In the genomic region with DNA sequence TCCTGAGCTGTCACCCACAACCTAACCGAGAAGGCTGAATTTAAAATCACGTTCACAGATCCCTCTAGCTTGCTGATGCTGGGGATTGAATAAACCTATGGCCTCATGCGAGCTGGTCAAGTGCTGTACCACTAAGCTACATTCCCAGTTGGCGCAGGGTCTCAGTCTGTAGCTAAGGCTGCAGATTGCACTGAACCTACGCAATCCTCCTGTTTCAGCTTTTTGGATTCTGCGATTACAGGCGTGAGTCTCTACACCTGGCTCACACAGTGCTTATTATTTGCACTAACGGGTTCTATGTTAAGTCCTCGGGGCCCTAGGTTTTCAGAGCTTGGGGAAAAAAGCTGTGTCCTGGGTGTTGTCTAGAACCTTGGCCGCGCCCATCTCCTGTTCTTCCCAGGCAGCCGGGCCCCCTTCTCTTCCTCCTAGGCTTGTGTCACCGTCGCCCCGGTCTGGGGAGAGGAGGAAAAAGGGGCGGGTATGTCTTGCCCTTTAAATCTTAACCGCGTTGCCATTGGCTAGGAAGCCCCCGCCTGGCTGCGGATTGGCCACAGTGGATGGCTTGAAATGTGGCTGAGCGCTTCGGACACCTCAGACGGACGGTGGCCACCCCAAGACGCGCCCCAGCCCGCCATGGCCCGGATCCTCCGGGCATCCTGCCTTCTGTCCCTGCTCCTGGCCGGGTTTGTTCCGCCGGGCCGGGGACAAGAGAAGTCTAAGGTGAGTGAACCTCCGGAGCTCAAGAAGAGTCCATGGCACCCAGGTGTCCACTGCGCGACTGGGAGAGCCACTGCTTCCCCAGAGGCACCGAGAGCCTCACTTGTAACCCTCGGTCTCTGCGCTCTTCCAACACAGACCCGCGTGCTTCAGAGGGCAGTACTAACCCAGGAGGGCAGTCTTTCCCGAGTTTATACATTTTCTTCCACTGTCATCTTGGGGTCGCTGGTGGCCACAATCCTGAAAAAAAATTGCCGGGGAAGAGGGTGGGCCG, we compare ENCODE assay signal across 8 mouse cellular contexts. TPM values are rescaled to one million over a fixed set of nuclear protein-coding genes. Genes with fewer than 3 reads are reported as not detected.
A peak's percentile ranks its signal among the peaks of the same experiment; 100 is the strongest.
DNase-seq lines count a peak whose midpoint lies in the region; ATAC-seq lines count a peak whose summit lies in the region.

Gene Gpx3, plus strand, starts transcription at position 121 of the 991 bp plus-strand sequence.

- H3K27me3 ChIP-seq in hindbrain, embryonic 10.5 days (ENCODE audit: insufficient read depth, poor library complexity, severe bottlenecking): peaks cover 6% of the 10 kb centered on the region; the same call in 1 of the 2 replicates

- peaks cover 34% of the 10 kb centered on the region for H3K4me1 ChIP-seq in hindbrain, embryonic 10.5 days (replicated peaks)

- H3K9me3 ChIP-seq in hindbrain, embryonic 10.5 days: no peaks in the 10 kb centered on the region

- peak within 1 kb of the TSS; percentile 67 for H3K4me3 ChIP-seq in hindbrain, embryonic 10.5 days

- H3K27ac ChIP-seq in hindbrain, embryonic 10.5 days: peak within 1 kb of the TSS; percentile 81

- H3K36me3 ChIP-seq in hindbrain, embryonic 10.5 days: peaks cover 13% of the 10 kb centered on the region; the same call in 1 of the 2 replicates

- peak; percentile 87 for DNase-seq in adrenal gland, adult 2 months
- peak; percentile 77 for DNase-seq in cerebellum, adult 9-11 months
- peak; percentile 22 to 28 for DNase-seq in frontal cortex, postnatal 25 days (ENCODE audit: low spot score in 2 of 2)
- peak; percentile 83 for DNase-seq in hindbrain, embryonic 10.5 days (ENCODE audit: low spot score)
- peak; percentile 33 to 45 for DNase-seq in layer of hippocampus, postnatal 36 days
- DNase-seq in lung, postnatal 25 days (ENCODE audit: low spot score): peak; percentile 83
- peak; percentile 71 to 79 for DNase-seq in right cerebral cortex, postnatal 10 days (ENCODE audit: low spot score in 2 of 2)

- no peak for ATAC-seq in erythroid progenitor cell, adult 5-6 weeks (replicated peaks; ENCODE audit: low FRiP score, poor library complexity, severe bottlenecking)

- WGBS in hindbrain, embryonic 10.5 days: 17% methylated on average over 45 of the region's 45 CpGs

RNA-seq across cellular contexts. Expression of gene Gpx3, which starts in this region (rescaled TPM):
- total RNA-seq in adrenal gland, adult 2 months (2021): 100 to 1,000 TPM; 580 to 729 TPM
- polyA plus RNA-seq in adrenal gland, adult 2 months (2012; rRNA removed): 256 and 331 TPM in 2 replicates
- polyA plus RNA-seq in hindbrain, embryonic 10.5 days (2016; fragmentation: Nextera tagmentation; extraction: Ambion mirVana): 108 and 121 TPM in 2 replicates
- 1 to 10 TPM; 3.4 to 4.6 TPM for total RNA-seq in layer of hippocampus, postnatal 36 days (2021)
- total RNA-seq in erythroid progenitor cell, adult 5-6 weeks (2015; ENCODE audit: low replicate concordance): 15.5 and 29.3 TPM in 2 replicates
- total RNA-seq in erythroid progenitor cell, adult 5-6 weeks (2017; ENCODE audit: low replicate concordance): 0.30 and 2.4 TPM in 2 replicates

Comparison
In these comparisons a context has a peak if more than half of its experiments do, and no peak if none do; other contexts are left out.
1. RNA of gene Gpx3 (total RNA-seq): 580 to 729 TPM in adrenal gland, adult 2 months; 0.30 to 29.3 TPM in erythroid progenitor cell, adult 5-6 weeks and 3.4 to 4.6 TPM in layer of hippocampus, postnatal 36 days; every median in the first group is over 10 times any median in the second.
2. DNase-seq: peak in every context shown above with its lines; median percentile 87 in adrenal gland, adult 2 months; 83 in hindbrain, embryonic 10.5 days; 83 in lung, postnatal 25 days; 77 in cerebellum, adult 9-11 months; 75 in right cerebral cortex, postnatal 10 days; 39 in layer of hippocampus, postnatal 36 days; 25 in frontal cortex, postnatal 25 days.